Mouse (Mus musculus) lung, postnatal 14 days (tissue): ENCODE data around the gene Gnptg.

Experiments used
- DNase-seq: peaks from one replicate; pipeline ENCODE4 v3.0.0; 2021

The Gnptg gene

DNA sequence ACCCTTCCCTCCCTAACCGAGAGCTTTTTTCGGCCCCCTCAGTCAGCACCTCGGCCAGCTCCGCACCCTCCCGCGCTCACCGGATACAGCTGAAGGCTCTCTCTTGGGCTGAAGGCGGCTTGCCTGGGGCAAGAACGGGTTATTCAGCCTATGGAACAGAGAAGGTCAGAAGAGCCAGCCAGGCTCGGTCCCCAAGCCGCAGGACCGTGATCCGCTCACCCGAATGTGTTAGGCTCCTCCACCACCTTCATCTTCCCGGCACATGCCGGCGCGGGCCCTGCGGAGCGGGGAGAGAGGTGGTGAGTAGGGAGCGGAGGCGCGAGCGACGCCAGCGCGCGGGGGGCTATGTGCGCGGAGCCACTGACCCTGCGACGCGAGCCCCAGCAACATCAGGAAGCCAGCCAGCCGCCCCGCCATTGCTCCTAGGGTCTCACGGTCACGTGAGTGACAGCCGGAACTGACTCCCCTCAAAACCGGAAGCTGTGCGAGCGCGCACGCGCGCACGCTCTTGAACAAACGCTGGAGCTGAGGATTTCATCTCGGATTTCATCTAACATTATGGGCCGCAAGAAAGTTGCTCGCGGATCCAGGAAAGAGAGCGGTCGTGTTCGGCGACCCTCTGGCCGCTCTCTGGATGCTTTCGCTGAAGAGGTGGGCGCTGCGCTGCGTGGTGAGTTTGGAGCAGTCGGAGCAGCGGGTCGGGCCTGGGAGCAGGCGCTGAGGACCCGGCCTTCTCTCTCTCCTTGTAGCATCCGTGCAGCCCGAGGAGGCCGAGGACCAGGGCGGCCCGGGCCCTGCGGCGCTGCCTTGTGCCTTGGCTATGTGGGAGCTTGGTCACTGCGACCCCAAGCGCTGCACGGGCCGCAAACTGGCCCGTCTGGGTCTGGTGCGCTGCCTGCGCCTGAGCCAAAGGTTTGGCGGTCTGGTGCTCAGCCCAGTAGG is at the start of gene Gnptg, which contains the start of gene Tsr3:
Gene Gnptg, minus strand, starts transcription at position 430 of the 942 bp plus-strand sequence.
Gene Tsr3, plus strand, starts transcription at position 476 of the 942 bp plus-strand sequence.
- DNase-seq = peak; percentile 85

DNA sequence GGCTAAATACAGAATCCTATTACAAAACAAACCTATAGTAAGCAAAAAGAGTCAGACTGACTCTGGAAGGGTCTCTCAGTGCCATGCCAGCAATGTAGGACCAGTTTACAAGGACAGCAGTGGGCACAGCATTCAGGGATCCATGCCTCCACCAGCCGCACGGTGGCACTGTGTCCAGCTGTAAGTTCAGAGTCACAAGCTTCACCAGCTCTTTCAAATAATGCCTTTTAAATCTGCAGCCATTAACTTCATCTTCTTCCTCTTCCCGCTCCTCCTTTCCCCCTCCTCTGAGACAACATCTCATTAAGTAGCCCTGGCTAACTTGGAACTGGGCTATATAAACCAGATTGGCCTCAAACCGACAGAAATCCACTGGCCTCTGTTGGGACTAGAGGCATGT is 48.9 kb upstream of the Gnptg start:
- DNase-seq = peak; percentile 49

DNA sequence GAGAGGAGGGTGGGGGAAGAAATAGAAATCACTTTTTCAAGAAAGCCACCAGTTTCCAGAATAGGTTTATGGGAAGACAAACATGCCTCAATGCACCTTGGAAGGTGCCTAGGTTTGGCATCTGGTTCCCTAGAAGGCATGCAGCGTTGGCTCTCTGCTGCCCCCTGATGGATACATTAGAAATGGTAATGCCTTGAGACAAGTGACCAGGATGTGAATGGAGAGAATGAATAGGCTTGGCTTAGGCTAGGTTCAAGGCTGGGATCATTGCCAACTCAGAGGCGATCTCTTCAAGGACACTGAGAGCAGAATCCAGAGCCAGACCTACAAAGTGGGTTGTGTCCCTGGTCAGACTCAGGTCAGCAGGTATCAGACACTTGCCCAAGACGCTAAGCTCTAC is 45.1 kb upstream of the Gnptg start:
- peak; percentile 81 for DNase-seq

DNA sequence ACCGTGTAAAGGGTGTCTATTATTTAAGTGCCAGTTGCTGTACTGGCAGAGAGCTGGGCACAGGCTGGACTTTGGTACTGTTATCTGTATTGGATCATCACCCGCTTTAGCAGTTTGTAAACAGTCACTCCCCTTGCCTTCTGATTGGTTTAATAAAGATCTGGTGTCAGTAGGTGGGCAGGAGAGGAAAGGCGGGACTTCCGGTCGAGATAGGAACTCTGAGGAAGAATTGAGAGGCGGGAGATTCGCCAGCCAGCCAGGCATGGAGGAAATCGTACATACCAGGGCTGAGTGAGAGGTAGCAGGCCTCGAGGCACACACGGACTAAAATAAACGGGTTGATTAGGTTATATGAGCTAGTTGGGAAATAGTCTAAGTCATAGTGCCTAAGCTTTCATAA is 42.2 kb upstream of the Gnptg start:
- peak; percentile 71 for DNase-seq

DNA sequence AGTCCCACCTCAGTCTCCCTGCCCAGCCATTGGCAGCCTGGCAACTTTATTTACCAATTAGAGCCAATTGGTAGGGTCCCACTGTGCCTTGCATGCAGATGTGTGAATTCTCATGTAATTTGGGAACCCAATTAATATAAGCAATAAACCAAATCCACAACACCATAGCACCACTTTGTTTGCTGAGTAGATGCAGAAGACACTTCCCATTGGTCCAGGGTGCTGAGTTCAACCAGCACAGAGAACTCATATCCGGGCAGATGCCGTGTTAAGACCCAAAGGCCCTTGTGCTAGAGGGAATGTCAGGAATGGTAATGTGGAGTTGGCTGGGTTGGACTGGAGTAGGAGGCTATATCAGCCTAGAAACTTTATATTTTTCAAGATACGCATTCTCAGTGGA is 35.9 kb upstream of the Gnptg start:
- no peak for DNase-seq

- no peak for DNase-seq
Measured at GRCm38 (mm10) chr17:25274571-25275346, 34.8 kb upstream of the Gnptg start, which contains the start of gene Ube2i. Gene Ube2i (minus strand): TSS chr17:25274622.

GRCm38 (mm10) chr17:25273706-25274501 is 34.0 kb upstream of the Gnptg start:
- peak; percentile 94 for DNase-seq

DNA sequence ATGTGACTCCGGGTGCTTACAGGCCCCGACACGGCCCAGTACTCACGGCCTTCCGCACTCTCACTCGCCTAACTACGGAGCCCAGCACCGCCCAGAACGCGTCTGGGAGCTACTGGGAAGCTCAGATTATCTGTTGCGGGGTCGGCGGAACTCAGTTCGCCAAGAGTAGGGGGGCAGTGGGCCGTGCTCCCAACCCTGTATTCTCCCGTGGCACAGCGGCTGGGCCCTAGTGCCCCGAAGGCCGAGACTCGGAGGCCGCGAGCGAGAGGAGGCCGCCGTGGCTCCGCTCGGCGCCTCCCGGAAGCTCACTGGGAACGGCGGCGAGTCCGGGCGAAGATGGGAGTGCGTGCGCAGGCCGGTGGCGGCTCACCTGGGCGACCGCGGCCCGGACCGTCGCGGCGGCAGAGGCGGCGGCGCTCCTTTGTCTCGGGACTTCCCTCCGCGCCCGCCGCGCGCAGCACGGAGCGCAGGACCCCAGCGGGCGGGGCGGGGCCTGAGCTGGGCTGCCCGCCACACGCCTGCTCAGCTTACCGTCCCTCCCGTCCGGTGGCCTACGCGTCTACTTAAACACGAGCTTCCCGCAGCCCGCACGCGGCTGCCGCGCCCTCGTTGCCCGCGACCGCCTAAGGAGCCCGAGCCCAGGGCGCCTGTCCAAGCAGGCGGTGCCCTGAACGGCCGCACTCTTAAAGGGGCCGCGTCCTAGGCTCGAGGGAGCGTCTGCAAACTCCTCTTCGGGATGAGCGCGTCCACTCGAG is 33.2 kb upstream of the Gnptg start:
- peak; percentile 88 for DNase-seq

DNA sequence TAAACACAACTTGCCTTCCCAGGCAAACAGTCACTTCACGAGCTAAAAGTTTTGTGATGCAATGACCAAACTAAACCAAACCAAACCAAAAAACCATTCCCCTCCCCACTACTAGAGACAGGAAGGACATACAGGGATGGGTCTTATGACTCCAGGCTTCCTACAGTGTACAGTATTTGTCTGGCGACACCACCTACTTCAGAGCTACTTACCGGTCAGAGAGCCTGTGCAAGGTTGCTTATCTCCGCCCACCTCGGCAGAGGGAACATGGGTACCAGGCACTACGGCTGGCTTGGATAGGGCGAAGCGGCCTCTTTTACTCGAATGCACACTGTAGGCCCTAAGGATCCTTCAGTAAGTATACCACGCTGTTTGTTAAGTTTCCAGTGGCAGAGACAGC is 32.4 kb upstream of the Gnptg start:
- DNase-seq = peak; percentile 23

DNA sequence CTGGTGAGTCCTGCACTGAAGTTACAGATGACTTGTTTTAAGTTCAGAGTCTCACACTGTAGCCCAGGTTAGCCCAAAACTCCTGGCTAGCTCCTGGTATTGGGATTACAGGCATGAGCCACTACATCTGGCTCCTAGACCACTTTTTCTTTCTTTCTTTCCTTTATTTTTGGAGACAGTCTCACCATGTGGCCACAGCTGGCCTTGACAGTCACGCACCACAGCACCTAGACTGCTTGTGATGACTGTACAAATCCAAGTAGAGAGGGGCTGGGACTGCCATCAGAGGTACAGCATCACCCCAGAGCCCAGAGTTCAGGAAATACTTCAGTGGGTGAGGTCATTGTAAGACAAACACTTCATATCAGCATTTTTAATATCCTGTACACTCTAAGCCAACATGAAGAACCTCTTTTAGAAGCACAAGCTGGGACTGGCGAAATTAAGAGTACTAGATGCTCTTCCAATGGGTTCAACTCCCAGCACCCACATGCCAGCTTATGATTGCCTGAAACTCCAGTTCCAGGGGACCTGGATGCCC is 30.9 kb upstream of the Gnptg start:
- no peak for DNase-seq

DNA sequence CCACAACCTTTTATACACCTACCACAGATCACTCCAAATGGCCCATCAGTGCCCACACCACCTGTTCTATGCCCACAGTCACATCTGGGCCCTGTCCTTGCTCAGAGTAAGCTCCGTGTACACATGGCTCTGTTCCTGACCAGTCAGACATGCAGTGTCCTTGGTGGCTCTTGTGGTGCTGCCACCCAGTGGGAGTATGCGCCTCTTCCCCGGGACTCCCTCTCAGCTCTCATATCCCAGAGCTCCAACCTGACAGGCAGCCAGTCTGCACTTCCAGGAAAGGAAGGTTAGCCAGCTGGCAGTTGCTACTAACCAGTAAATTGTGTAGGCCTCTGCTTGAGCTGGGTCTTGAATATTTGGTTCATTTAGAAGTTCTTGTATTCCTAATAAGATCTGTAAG is 24.5 kb upstream of the Gnptg start:
- DNase-seq = no peak

GRCm38 (mm10) chr17:25257804-25258261 is 17.9 kb upstream of the Gnptg start:
- DNase-seq = no peak

DNA sequence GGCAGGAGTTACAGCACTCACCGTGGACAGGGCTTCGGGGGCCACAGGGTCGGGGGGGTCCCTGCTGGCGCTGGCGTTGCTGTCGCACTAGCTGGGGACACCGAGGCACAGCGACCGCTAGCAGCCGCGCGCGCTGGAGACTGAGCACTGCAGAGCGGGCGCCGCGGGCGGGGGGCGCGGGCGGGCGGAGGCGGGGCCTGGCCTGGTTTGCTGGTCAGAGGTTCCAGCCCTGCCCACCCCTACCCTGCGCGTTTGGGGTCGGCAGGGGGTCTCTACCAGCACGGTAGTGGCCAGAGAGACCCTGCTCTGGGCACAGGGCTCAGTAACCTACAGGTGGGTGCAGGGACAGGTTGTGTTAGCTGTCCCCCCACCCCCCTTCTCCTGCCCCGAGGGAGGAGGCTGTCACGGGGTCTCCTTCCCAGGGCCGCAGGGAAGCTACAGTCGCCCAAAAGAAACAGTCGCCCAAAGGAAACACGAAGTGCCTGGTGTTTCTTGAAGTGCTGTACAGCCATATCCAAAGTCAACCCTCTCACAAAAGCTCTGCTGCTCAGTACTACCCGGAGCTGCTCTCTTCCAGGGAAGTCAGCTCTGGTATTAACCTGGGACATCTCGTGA is 16.3 kb upstream of the Gnptg start, which contains the start of gene Baiap3:
Gene Baiap3, minus strand, starts transcription at position 225 of the 615 bp plus-strand sequence.
- peak; percentile 15 for DNase-seq

DNA sequence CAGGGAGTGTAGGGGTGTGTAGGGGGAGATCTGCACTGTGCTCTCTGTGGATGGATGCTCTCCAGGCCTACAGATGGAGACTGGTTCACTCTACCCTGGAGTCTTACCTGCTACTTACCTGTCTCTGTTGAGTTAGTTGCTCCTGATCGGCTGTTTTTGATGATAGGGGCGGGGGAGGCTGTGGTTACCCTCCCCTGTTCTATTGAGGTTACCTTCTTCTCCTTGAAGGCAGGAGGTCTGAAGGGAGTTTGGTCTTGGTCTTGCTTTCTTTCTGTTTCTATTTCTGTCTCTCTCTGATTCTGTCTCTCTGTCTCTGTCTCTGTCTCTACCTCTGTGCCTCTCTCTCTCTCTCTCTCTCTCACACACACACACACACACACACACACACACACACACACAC is 15.2 kb upstream of the Gnptg start:
- no peak for DNase-seq

GRCm38 (mm10) chr17:25253760-25254159 is 13.8 kb upstream of the Gnptg start:
- no peak for DNase-seq

DNA sequence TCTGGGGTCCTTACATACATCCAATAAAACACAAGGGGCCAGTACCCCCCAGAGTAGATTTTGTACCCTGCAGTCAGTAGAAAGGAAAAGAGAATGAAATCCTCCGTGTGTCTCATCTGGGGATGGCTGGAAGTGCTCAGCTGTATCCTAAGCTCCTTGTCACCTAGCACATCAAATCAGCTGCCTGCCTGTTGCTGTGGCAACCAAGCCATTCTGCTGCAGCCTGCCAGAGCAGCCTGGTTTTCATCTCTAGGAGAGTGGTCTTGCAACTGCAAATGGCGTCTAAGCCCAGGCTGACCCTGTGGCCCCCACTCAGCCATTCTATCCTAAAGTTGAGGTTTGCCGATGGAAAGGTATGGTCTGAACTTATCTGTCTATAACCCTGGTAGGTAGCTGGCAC is 12.7 kb upstream of the Gnptg start:
- no peak for DNase-seq

DNA sequence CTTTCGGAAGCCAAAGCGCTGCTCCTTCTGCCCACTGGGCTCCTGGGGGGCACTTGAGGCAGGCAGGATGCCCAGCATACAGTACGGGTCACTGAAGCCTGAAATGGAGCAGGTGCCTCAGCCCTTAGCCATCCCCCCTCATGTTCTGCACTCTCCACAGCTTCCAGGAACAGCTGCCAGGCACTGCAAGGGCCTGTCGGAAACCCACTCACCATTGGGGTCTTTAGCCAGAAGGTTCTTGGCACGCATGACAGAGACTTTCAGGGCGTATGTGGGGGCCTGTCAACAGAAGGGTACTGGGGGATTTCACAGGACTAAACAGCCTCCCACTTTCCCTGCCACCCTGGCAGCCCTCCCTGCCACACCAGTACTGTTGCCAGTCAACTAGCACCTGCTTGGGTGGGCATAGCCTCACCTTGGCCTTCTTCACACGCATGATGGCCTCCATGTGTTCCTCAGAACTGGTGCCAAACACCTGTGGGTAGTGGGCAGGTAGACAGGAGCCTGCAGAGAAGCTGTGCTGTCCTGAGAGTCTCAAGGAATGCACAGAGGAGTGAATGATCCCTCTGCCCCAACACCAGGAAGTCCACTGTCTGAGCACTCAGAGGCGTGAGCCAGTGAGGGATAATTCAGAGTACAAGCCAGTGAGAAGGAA is 10.4 kb upstream of the Gnptg start:
- no peak for DNase-seq

- no peak for DNase-seq
Measured at GRCm38 (mm10) chr17:25248033-25248750, 8.3 kb upstream of the Gnptg start.

- DNase-seq = no peak
Measured at GRCm38 (mm10) chr17:25244239-25244638, 4.3 kb upstream of the Gnptg start.
